Mouse (Mus musculus): ENCODE data around the gene Phb2.
"Not testable (repeated sequence)": the region's sequence is repeated elsewhere in the genome, so short reads cannot be mapped to it uniquely, and the experiment has no call there.

Phb2 gene

DNA sequence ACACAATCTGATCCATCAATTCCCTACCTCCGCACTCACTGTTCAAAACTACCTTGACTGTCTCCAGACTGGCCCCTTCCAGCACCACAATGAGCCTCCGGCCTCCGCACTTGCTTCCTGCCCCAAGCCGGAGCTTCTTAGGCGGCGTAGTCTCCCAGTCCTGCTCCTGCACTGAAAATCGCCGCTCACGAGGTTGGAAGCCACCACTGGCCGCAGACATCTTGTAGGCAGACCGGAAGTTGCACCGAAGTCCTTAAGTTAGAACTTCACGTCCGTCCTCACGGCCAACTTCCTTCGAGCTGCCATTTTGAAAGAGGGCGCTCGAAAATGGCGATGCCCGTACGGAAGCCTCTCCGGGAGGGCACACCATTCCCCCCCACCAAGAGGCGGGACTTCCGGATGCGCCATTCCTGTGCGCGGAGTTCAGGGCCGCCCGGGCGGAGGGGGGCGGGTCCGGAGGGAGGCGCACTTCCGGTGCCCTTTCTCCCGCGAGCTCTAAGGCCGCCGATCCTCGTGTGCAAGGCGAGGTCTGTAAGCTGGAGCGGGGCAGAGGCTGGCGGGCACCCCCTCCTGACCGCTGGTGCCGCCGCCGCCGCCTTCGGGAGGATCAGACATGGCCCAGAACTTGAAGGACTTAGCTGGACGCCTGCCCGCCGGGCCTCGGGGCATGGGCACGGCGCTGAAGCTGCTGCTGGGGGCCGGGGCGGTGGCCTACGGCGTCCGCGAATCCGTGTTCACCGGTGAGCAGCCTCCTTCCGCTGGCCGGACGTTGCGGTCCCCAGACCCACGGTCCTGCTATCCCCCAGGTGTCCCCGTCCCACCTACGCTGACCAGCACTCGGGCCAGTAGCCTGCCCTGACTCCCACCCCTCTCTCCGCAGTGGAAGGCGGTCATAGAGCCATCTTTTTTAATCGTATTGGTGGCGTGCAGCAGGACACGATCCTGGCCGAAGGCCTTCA is at the start of gene Phb2, which contains the start of gene Emg1:
Gene Phb2, plus strand, starts transcription at position 513 of the 959 bp plus-strand sequence.
Gene Emg1, minus strand, starts transcription at position 355 of the 959 bp plus-strand sequence.
- peak; percentile 98 for DNase-seq (ENCODE audit: low spot score)

DNA sequence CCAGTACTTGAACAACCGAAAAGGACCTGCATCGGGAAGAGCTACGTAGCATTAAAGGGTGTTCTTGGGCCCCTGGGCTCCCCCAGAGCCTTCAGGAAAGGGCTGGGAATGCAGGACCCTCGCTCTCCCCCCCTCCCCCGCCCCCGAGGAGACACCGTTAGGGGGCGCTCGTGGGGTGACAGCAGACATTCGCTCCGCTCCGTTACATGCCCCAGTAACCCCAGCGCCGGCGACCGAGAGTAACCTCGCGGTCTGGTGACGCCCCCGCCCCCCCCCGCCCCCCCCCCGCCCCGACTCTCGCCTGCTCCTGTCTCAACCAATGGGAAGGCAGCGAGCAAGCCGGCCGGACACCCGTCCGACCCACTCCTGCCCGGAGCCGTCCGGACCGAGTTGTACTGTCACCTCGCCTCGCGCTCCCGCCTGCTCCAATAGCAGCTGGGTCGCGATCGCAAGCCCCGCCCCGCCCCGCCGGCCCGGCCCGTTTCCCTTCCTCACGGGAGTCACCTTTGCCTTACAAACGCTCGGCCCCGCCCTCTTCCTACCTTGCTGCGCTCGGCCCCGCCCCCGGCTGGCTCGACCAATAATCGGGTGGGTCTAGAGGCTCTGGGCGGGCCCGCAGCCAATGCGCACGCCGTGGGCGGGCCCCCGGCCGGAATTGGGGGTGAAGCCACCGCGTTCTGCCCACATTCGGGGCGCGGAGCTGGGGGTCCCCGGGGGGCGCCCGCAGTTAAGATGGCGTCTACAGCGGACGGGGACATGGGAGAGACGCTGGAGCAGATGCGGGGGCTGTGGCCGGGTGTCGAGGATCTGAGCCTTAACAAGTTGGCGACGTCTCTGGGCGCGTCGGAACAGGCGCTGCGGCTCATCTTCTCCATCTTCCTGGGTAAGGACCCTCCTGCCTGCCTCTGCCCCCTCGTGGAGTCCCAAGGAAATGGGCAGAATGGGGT is 49.4 kb upstream of the Phb2 start, which contains the start of gene Lpcat3:
Gene Lpcat3, plus strand, starts transcription at position 551 of the 947 bp plus-strand sequence.
- peak; percentile 100 for DNase-seq (ENCODE audit: low spot score)

DNA sequence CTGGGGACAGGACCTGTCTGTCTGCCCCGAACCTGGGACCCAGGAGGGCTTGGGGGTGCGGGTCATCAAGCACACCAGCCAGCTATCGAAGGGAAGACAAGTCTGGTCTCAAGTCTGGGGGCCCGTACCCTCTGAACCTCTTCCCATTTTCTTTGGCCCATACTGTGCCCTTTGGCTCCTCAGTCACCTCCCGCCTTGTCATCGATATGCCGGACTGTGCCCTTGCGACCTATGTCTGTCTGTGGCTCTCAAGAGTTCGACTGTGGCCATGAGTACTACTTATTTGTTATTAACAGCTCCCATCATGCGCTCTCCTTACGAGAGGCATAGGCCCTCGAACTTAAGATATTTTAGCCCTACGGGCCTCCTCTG is 48.7 kb upstream of the Phb2 start:
- no peak for DNase-seq (ENCODE audit: low spot score)

DNA sequence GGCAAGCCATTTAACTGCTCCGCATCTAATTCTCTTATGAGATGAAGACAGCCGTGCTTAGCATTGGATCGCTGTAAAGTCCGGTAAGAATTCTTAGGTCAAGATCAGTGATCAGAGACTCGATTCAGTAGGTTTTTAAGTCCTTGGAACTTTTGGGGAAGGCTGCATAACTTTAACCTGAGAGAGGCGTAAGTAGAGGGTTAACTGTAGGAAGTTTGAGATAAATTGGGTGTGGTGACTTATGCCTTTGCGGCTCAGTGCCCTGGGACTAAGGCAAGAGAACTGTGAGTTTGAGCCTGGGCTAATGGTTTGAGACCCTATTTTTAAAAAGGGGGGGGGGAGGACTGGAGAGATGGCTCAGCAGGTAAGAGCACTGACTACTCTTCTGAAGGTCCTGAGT is 47.9 kb upstream of the Phb2 start:
- DNase-seq (ENCODE audit: low spot score), result no peak

DNA sequence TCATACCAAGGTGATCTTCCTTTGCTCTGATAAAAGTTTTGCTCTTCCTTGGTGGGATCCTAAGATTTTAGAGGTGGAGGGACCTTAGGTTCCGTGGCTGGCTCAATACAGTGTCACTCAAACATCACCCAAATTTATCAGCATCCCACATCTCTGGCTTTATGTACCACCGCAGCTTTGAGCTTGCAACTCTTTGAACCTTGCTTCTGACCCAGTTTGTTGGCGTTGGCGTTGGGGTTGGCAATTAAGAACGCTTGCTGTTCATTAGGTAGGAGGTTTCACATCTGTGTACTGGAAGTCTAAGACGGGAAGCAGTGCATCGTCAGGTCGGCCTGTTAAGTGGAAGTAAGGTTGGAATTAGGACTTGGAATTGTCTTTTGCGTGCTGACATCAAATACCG is 47.1 kb upstream of the Phb2 start:
- DNase-seq (ENCODE audit: low spot score), result no peak

DNA sequence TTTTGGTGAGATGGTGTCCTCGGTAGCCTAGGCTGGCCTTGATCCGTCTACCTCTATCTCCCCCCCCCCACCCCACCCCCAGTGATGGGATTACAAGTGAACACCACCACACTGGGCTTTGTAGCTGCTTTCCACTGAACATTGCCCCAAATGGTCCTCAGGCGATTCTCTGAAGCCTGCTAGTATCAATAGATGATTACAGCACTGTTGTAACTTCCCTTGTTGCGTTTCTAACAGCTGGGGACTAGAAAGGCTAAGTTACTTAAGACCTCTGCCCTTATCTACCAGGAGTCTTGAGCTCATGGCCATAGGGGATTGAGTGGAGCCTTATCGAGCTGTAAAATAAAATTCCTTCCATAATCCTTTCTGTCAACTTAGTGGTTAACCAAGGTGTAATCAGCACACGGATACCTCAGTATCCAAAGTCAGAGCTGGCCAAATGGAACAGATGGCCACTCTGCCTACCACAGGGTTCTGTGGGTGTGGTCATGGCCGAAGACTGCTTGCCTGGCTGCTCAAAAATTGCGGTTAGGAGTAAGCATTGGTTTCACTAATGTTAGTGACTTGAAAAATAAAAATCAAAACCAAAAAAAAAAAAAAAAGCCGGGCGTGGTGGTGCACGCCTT is 42.8 kb upstream of the Phb2 start:
- DNase-seq (ENCODE audit: low spot score), result no peak

DNA sequence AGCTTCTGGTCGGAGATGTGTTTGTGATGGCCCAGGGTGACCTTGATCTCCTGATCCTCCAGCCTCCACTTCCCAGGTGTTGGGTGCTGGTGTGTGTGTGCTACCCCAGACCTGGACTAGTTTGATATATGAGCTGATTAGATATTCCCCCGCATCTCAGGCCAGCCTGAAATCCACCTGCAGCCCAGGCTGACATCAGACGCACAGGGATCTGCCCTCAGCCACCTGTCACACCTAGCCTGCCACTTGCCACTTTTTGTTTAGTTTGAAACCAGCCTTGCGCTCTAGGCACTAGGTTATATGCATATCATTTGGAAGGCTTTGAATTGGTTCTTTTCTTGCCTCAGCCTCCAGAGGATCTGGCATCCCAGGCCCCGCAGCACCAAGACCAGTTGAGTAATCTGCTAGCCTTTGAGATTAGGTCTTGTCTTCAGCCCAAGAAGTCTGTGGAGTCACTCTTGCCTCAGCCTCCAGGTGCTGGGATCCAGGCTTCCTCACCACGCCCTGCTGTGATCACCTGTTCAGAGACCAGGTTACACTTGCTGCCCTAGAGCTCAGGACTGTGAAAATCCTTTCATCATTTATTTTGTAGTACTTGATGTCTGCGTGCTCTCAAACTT is 41.7 kb upstream of the Phb2 start:
- DNase-seq (ENCODE audit: low spot score), result no peak

DNA sequence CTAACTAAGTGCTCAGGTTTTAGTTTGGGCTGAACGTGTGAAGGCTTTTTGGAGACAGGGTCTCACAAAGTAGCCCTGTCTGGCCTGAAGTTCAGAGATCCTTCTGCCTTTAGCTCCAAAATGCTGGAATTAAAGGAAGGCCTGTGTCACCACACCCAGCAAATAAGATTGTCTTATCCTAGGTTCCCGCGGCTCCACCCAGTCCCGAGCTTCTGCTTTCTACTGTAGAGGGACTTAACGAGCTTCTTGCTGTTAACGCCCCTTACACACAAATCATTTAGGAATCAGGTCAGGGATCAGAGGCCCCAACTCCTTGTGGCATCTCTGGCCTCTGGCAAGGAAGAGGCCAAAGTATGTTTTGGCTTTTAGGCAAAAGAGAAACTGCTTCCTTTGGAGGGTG is 40.0 kb upstream of the Phb2 start:
- DNase-seq (ENCODE audit: low spot score), result no peak

DNA sequence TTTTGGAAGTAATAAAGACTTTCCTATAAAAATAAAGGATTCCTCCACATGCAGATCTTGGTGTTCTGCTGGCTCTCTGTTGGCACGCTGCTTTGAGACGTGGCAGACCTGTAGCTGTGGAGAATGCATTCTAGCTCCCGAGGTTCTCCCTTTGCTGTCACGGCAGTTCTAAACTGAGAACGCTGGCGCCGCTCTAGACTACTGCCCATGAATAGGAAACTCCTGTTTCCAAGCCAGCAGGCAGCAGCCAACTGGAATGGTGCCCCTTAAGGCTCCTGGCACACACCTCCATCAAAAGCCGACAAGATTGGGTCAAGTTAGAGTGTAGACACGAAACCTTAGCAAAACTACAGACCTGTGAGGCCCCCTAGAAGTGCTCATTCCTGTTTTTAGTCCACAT is 38.5 kb upstream of the Phb2 start:
- DNase-seq (ENCODE audit: low spot score), result no peak

DNA sequence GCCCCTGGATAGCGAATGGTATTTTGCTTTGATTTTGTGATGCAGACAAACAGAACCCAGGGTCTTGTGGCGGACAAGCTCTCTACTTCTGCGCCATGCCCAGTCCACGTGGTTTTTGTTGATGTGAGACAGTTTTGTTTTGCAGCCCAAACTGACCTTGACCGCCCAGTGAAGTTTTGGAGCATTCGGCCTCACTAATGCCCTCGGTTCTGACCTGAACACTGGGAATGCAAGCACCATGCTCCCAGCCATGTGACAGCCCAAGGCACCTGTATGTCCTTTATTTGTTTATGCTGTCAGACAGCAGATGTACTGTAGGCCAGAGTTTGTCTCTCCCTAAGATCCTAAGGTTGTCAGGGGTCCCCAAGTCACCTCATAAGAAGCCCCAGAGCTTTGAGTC is 37.5 kb upstream of the Phb2 start:
- DNase-seq (ENCODE audit: low spot score), result no peak

DNA sequence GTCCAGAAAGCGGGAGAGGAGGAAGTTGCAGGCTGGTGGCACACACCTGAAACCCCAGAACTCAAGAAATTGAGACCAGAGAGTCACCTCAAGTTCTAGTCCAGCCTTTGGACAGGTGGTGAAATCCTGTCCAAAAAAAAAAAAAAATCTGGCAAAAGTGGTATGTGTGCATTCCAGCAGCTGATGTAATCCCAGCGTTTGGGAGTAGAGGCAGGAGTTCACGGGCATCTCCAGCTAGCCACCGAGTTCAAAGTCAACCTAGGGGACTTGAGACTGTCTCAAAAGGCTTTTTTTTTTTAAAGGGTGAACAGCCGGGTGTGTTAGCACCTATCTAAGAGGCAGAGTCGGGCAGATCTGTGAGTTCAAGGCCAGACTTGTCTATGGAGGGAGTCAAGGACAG is 36.0 kb upstream of the Phb2 start:
- no peak for DNase-seq (ENCODE audit: low spot score)

DNA sequence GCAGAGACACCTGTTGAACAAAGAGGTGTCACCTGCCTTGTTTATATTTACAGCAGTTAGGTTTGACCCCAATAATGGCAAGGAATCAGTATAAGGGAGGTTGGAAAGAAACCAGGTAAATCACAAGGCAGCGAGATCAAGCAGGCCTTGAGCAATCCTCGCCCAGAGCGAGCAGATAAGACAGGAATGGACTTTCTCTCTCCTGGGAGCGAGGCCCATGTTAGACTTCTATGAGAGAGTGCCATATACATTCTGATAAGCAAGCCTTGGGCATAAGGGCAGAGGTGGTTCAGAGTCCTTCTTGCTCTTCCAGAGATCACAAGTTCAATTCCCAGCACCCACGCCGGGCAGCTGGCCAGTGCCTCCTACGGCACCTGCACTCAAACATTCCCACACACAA is 33.4 kb upstream of the Phb2 start:
- DNase-seq (ENCODE audit: low spot score), result no peak

DNA sequence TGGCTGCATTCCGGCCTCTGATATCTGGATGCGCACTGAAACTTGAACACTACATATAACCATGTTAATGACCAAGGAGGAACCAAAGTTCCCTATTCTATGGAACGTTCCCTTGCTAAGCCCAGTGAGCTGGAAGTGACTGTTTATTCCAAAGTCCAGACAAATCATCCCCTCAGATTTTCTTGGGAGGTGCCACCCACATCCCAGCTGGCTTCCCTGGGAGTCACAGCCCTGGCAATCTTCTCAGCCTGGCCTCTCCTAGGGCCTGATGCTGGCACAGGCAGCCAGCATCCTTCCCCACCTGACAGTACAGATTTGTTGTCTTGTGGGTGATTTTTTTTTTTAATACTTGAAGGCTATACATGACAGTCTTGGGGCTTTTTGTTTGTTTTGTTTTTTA is 32.6 kb upstream of the Phb2 start:
- no peak for DNase-seq (ENCODE audit: low spot score)

DNA sequence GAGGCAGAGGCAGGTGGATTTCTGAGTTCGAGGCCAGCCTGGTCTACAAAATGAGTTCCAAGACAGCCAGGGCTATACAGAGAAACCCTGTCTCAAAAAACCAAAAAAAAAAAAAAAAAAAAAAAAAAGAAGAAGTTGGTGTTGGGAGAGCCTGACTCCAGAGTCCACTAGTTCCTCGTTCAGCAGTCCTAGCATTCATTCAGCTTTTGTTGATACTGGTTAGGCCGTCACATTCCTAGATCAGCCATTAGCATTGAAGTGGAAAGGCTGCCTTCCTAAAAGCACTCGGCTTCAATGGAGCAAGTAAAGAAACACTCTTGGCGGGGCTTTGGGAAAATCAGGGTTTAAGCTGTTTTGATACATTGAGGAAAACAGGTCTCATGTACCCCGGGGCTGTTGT is 29.8 kb upstream of the Phb2 start:
- DNase-seq (ENCODE audit: low spot score), result not testable (repeated sequence)

DNA sequence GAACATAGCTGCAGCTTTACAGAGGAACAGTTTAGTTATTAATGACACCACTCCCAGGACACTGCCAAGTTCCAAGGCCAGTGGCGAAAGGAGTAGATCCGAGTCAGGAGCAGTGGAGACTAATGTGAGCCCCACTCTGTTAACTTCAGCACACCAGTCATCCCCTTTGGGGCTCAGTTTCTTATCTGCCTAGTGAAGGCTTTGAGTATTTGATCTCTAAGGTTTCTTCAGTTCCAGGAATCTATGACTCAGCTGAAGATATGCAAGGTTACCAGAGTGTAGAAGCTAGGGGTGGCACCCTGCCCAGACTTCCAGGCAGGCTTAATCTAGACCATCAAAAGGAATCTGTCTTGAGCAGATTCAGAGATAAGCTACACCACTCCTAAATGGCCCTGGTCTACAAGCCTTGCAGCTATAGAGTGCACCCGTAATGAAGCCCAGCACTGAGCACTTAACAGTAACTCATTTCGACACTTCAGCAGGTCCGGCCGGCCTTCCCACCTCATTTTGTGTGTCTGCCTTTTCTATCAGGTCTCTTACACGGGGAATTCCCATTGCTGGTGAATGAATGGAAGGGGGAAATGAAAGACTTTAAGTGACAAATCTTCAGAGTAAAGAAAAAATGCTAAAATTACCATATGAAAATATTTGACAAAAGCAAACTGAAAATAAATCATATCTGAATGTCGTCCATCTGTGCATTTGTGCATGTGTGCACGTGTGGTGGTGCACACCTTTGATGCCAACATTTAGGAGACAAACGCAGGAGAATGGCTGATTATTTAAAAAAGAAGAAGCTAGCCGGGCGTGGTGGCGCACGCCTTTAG is 28.3 kb upstream of the Phb2 start:
- DNase-seq (ENCODE audit: low spot score), result peak; percentile 54

DNA sequence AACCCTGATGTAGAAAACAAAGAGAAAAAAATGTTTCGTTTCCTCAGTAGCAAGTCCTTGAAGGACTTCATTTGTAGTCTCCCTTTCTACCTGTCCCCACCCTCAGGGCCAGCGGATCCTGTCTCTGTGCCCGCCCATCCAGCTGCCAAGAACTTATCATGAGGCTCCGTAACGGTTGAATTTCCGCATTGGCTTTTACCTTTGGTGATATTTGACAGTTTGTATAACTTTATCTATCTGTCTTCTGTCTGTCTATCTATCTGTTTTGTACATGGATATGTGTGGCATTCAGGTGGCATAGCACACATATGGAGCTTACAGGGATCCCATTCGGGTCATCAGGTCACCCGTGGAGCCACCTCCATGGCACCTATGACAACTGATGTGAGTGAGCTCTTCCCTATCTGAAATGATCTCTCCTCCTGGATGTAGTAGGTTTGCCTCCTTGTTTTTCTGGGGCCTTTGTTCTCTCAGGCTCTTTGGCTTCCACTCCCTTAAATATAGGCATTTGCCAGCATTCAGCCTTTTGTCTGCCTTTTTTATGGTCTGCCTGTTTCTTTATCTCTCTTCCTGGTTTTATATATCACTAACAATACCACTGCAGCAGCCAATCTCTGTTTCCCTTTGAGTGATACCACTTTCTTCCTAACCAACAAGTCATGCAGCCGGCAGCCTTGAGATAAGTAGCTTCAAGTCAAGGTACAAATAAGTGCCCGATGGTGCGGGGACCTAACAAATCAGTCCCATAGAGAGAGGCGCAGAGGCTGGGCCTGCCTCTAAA is 26.3 kb upstream of the Phb2 start:
- DNase-seq (ENCODE audit: low spot score), result no peak

DNA sequence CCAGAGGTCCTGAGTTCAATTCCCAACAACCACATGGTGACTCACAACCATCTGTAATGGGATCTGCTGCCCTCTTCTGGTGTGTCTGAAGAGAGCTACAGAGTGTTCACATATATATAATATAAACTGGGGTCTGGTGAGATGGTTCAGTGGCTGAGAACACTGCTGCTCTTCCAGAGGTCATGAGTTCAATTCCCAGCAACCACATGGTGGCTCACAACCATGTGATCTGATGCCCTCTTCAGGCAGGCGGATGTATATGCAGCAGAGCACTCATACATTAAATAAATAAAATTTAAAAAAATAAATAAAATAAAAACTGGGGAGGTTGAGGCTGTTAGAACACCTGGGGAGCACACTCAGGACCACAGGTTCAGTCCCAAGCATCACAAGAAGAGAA is 25.5 kb upstream of the Phb2 start:
- not testable (repeated sequence) for DNase-seq (ENCODE audit: low spot score)

DNA sequence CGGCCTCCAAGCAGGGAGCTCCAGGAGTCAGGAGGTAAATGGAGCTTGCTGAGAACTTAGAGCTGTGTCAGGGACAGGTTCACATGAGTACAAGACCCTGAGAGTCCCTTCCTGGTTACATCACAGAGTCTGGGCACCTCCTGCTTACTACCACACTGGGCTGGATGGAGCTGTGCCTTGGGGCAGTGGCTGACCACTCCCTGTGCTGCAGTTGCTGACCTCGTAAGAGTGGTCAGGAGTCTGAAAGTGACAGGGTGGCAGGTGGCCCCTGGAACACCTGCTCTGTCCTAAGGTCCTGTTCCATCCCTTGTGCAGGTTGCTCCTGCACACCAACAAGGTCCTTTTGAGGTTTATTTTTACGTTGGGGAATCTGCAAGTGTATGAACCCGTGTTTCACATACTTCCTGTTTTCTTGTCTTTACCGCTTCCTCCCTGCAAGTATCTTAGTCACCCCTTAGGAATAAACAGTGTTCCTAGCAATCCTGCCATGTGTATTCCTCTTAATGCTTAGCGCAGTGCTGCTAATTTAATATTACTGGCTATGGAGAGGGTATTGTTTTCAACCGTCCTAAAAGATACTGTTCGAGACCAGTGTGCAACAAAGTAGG is 23.9 kb upstream of the Phb2 start:
- DNase-seq (ENCODE audit: low spot score), result no peak

DNA sequence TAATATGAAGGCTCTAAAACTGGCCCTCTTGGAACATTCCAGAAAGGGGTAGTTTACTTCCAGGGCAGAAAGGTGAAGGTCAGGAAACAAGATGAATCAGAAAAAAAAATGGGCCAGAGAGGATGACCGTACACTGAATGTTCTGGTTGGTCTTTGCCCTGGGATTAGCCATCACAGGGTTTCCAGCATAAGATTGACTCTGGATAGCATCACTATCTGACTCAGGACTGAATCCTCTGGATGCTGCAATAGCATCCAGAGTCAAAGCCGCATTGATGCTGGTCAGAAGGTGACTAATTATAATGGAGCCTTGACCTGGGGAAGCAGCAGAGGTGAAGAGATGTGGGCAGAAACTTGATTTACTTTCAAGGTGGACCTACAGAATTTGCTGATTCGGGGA is 23.1 kb upstream of the Phb2 start:
- DNase-seq (ENCODE audit: low spot score), result no peak

DNA sequence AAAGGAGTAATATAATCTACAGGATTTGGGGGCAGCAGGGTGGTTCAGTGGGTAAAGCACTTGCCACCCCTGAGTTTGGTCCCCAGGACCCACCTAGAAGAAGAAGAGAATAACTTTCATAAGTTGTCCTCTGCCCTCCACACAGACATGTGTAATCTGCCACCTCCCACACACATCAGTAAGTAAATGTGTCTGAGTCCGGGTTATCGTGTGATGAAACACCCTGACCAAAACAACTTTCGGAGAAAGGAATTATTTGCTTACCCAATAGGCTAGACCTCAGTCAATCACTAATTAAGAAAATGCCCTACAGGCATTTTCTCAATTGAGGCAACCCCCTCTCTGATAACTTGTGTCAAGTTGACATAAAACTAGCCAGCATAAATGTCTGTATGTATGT is 21.6 kb upstream of the Phb2 start:
- DNase-seq (ENCODE audit: low spot score), result no peak
